Mouse (Mus musculus) midbrain, embryonic 16.5 days (tissue): ENCODE measurements around the gene Mical1. TPM values are rescaled to one million over a fixed set of nuclear protein-coding genes. Genes with fewer than 3 reads are reported as not detected.

Experiments used
- ATAC-seq: fragments of 200-750 bp; cut with Nextera tagmentation; 2 replicates; pipeline ENCODE4 v1.8.0; 2017; ENCODE audit warnings: moderate TSS enrichment
- H3K27ac ChIP-seq: fragments of 300-500 bp; sonication (generic); 2 replicates; pipeline ENCODE4 v1.5.1; 2014; ENCODE audit warnings: mild to moderate bottlenecking, low read length, mixed read lengths
- H3K27me3 ChIP-seq: fragments of 300-500 bp; sonication (generic); 2 replicates; pipeline ENCODE4 v1.6.1; 2014; ENCODE audit warnings: low read depth, low read length, mixed read lengths; ENCODE audit not compliant: control insufficient read depth, insufficient read depth
- H3K36me3 ChIP-seq: fragments of 300-500 bp; sonication (generic); 2 replicates; pipeline ENCODE4 v1.6.1; 2014; ENCODE audit warnings: mild to moderate bottlenecking, low read length, moderate library complexity, mixed read lengths; ENCODE audit not compliant: control insufficient read depth, insufficient read depth
- H3K4me1 ChIP-seq: fragments of 300-500 bp; sonication (generic); 2 replicates; pipeline ENCODE4 v1.6.1; 2014; ENCODE audit warnings: mild to moderate bottlenecking, low read length, mixed read lengths; ENCODE audit not compliant: control insufficient read depth, insufficient read depth
- H3K4me2 ChIP-seq: fragments of 300-500 bp; sonication (generic); 2 replicates; pipeline ENCODE4 v1.6.1; 2014; ENCODE audit warnings: mild to moderate bottlenecking, low read length, mixed read lengths
- H3K4me3 ChIP-seq: fragments of 300-500 bp; sonication (generic); 2 replicates; pipeline ENCODE4 v1.5.1; 2014; ENCODE audit warnings: low read depth, mild to moderate bottlenecking, low read length, moderate library complexity, mixed read lengths
- H3K9ac ChIP-seq: fragments of 300-500 bp; sonication (generic); 2 replicates; pipeline ENCODE4 v1.6.1; 2014; ENCODE audit warnings: low read depth, low read length, mixed read lengths
- H3K9me3 ChIP-seq: fragments of 300-500 bp; sonication (generic); replicated peaks from 2 replicates; pipeline ENCODE4 v1.6.1; 2014; ENCODE audit warnings: mild to moderate bottlenecking, low read length, mixed read lengths; ENCODE audit not compliant: control insufficient read depth, poor library complexity, severe bottlenecking
- whole genome bisulfite sequencing: fragments of 180-500 bp; shearing (Covaris S2); extraction: QIAGEN DNeasy Blood & Tissue Kit; methylation state at CpG from one replicate; pipeline ENCODE4 v1.1.7; 2014; 5-methylcytosine and 5-hydroxymethylcytosine counted together
- polyA plus RNA-seq: library from polyadenylated mRNA; unstranded; fragments of >200 nt; fragmentation: Nextera tagmentation; extraction: Ambion mirVana; gene quantifications from 2 replicates; pipeline ENCODE4 v1.2.1, GENCODE M21; 2015

Gene Mical1
- polyA plus RNA-seq, 1 experiment from 2014 or later: 23.2 TPM

GRCm38 (mm10) chr10:41472962-41473481, 3.1 kb upstream of the Mical1 start:
- Histone ChIP-seq H3K4me2 (no peak overlapping the region), H3K27ac (no peak overlapping the region), H3K9me3 (no peaks in the 10 kb centered on the region), H3K4me3 (no peak overlapping the region), H3K36me3 (0 out of 2 replicates have a peak, but pooled peaks cover 2% of the 10 kb centered on the region), H3K27me3 (no peaks in the 10 kb centered on the region), H3K9ac (no peak overlapping the region), H3K4me1 (peaks cover 8% of the 10 kb centered on the region; the same call in 1 of the 2 replicates)
- 80% methylated on average over 5 of the region's 5 CpGs for WGBS
- ATAC-seq: no peak

- Histone ChIP-seq H3K36me3 (no peaks in the 10 kb centered on the region), H3K27ac (no peak overlapping the region), H3K27me3 (no peaks in the 10 kb centered on the region), H3K4me1 (peaks cover 8% of the 10 kb centered on the region; the same call in 1 of the 2 replicates), H3K9ac (no peak overlapping the region), H3K4me3 (no peak overlapping the region), H3K9me3 (no peaks in the 10 kb centered on the region), H3K4me2 (no peak overlapping the region)
- WGBS: 81% methylated on average over 6 of the region's 6 CpGs
- ATAC-seq: no peak
Observed at GRCm38 (mm10) chr10:41473782-41474468, 2.2 kb upstream of the Mical1 start.

GRCm38 (mm10) chr10:41474981-41475391, 1.1 kb upstream of the Mical1 start:
- peaks cover 8% of the 10 kb centered on the region; the same call in 1 of the 2 replicates for H3K4me1 ChIP-seq
- H3K9ac ChIP-seq: no peak overlapping the region

GRCm38 (mm10) chr10:41477018-41477277, 834 bp downstream of the Mical1 start:
- Histone ChIP-seq H3K9me3 (no peaks in the 10 kb centered on the region), H3K27me3 (no peaks in the 10 kb centered on the region), H3K4me1 (peaks cover 8% of the 10 kb centered on the region; the same call in 1 of the 2 replicates), H3K9ac (peak overlapping the region; percentile 78), H3K36me3 (no peaks in the 10 kb centered on the region), H3K4me3 (peak overlapping the region; percentile 55), H3K27ac (peak overlapping the region; percentile 73), H3K4me2 (peak overlapping the region; percentile 98)
- ATAC-seq: peak; percentile 47
- WGBS: 0% methylated on average over 9 of the region's 9 CpGs

More at GRCm38 (mm10) chr10:41474981-41475391, 1.1 kb upstream of the Mical1 start:
- H3K27ac ChIP-seq: no peak overlapping the region
- no peak overlapping the region for H3K4me3 ChIP-seq
- H3K9me3 ChIP-seq: no peaks in the 10 kb centered on the region
- H3K27me3 ChIP-seq: no peaks in the 10 kb centered on the region
- no peak overlapping the region for H3K4me2 ChIP-seq
- WGBS: 84% methylated on average over 1 of the region's 1 CpGs
- H3K36me3 ChIP-seq: no peaks in the 10 kb centered on the region
- ATAC-seq: no peak

DNA sequence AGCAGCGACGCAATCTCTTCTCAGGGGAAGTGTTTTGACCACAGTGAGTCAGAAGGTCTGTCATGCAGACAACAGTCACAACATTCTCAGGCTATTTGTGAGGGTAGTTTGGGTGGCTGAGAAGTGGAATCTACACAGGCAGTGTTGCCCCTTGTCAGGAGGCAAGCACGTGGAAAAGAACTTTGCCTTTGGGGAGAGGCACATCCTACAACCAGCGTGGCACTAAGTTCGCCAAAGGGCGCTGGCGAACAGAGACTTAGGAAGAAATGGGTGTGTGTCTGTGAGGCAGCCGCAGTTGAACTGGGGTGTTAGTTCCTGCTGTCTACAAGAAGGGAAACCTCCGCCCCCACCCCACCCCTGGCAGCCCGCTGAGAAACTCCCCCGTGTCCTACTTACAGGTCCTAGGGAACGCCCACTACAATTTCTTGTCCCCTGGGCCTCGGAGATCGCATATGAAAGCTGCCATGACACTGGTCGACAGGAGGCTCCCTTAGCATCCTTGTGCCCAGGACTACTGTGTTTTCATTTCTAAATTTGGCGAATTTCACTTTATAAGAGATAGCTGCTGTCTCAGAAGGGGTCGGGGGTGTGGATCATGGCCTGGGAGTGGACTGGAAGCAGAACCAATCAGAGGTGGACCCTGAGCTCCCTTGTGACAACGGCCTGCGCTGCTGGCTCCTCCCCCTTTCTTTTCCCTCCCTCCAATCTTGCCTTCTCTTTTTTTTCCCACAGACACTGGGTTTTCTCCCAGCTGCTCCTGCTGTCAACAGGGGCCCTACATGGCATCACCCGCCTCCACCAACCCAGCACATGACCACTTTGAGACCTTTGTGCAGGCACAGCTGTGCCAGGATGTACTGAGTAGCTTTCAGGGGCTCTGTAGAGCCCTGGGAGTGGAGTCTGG, 1.4 kb downstream of the Mical1 start:
- Histone ChIP-seq H3K36me3 (no peaks in the 10 kb centered on the region), H3K9me3 (no peaks in the 10 kb centered on the region), H3K9ac (peak overlapping the region; percentile 78), H3K27me3 (no peaks in the 10 kb centered on the region), H3K4me2 (peak overlapping the region; percentile 98), H3K4me3 (peak overlapping the region; percentile 55), H3K27ac (peak overlapping the region; percentile 73), H3K4me1 (peaks cover 8% of the 10 kb centered on the region; the same call in 1 of the 2 replicates)
- WGBS: 2% methylated on average over 20 of the region's 20 CpGs
- ATAC-seq: peak; percentile 62

GRCm38 (mm10) chr10:41479961-41480360, 3.8 kb downstream of the Mical1 start:
- H3K36me3 ChIP-seq: no peaks in the 10 kb centered on the region
- H3K27ac ChIP-seq: no peak overlapping the region
- peaks cover 8% of the 10 kb centered on the region; the same call in 1 of the 2 replicates for H3K4me1 ChIP-seq
- WGBS: 85% methylated on average over 3 of the region's 3 CpGs
- no peaks in the 10 kb centered on the region for H3K27me3 ChIP-seq
- no peak overlapping the region for H3K4me3 ChIP-seq
- no peak for ATAC-seq
- H3K9me3 ChIP-seq: no peaks in the 10 kb centered on the region
- H3K9ac ChIP-seq: no peak overlapping the region
- no peak overlapping the region for H3K4me2 ChIP-seq

- Histone ChIP-seq H3K9me3 (no peaks in the 10 kb centered on the region), H3K36me3 (no peaks in the 10 kb centered on the region), H3K4me2 (no peak overlapping the region), H3K27me3 (no peaks in the 10 kb centered on the region), H3K4me1 (peaks cover 4% of the 10 kb centered on the region; the same call in 1 of the 2 replicates), H3K9ac (no peak overlapping the region), H3K27ac (no peak overlapping the region), H3K4me3 (no peak overlapping the region)
- 72% methylated on average over 33 of the region's 33 CpGs for WGBS
- ATAC-seq: no peak
Observed at GRCm38 (mm10) chr10:41480938-41481880, 5.1 kb downstream of the Mical1 start.

DNA sequence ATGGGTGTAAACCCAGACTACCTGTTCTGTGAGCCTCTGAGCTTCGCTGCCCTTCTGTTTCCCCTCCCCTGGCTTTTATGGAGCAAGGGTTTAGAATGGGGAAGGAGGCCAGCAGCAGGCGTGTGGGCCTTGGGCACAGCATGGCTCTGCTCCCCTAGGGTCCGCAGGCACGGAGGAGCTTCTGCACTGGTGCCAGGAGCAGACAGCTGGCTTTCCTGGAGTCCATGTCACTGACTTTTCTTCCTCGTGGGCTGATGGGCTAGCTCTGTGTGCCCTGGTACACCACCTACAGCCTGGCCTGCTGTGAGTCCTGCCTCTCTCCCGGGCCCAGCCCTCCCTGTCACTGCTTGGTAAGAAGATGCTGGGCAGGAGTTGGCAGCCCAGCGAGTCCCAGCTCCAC, 6.3 kb downstream of the Mical1 start:
- no peak for ATAC-seq
- 76% methylated on average over 7 of the region's 7 CpGs for WGBS
- H3K27ac ChIP-seq: no peak overlapping the region

More for the DNA sequence above, 6.3 kb downstream of the Mical1 start:
- Histone ChIP-seq H3K27me3 (no peaks in the 10 kb centered on the region), H3K4me1 (no peaks in the 10 kb centered on the region), H3K9ac (no peak overlapping the region), H3K4me2 (no peak overlapping the region), H3K36me3 (no peaks in the 10 kb centered on the region), H3K4me3 (no peak overlapping the region), H3K9me3 (no peaks in the 10 kb centered on the region)
